In genomic region chr3:121365131-121365530, GRCm38 (mm10) we compare ENCODE assay signal across 17 mouse cellular contexts.
DNase-seq lines count a peak whose midpoint lies in the region; ATAC-seq and TF ChIP-seq lines count a peak whose summit lies in the region.
"Had no signal": no experiment of that assay in that cellular context is flagged by ENCODE, and none has a peak within 500 bp of the region (broad histone marks: within the 10 kb centered on the region; RNA-seq: fewer than 3 reads in every experiment).

No protein-coding gene starts in this region.

- 60% methylated on average over 8 of the region's 8 CpGs for WGBS in limb, embryonic 12.5 days

- peaks cover 9% of the 10 kb centered on the region; the same call in 1 of the 2 replicates for H3K4me1 ChIP-seq in limb, embryonic 12.5 days (replicated peaks)
- H3K4me1 ChIP-seq: hindbrain, embryonic 12.5 days; midbrain, embryonic 13.5 days; neural tube, embryonic 12.5 days had no signal

- ATAC-seq in limb, embryonic 12.5 days (ENCODE audit: insufficient number of reproducible peaks, insufficient read depth, low FRiP score, low TSS enrichment, low read depth): no peak
- ATAC-seq in cerebellum, adult (ENCODE audit: insufficient number of reproducible peaks, low FRiP score, low TSS enrichment): no peak
- ATAC-seq: midbrain, embryonic 13.5 days had no signal

- H3K9me3 ChIP-seq in limb, embryonic 12.5 days: no peaks in the 10 kb centered on the region
- H3K9me3 ChIP-seq: hindbrain, embryonic 12.5 days; midbrain, embryonic 13.5 days; neural tube, embryonic 12.5 days had no signal

- intact Hi-C loops in gastrocnemius, adult 2 months (cut with DNase I): no loop called here

- peak overlapping the region; percentile 71 for H3K27ac ChIP-seq in gastrocnemius, adult 2 months
- peak overlapping the region; percentile 50; the same call in 1 of the 2 replicates for H3K27ac ChIP-seq in limb, embryonic 12.5 days
- H3K27ac ChIP-seq: hindbrain, embryonic 12.5 days; liver, embryonic 14.5 days; neural tube, embryonic 12.5 days had no signal

- no peak overlapping the region for H3K9ac ChIP-seq in limb, embryonic 12.5 days (replicated peaks)
- H3K9ac ChIP-seq: hindbrain, embryonic 12.5 days; liver, embryonic 14.5 days; midbrain, embryonic 13.5 days; neural tube, embryonic 12.5 days had no signal

- H3K27me3 ChIP-seq in limb, embryonic 12.5 days: no peaks in the 10 kb centered on the region
- H3K27me3 ChIP-seq: hindbrain, embryonic 12.5 days; midbrain, embryonic 13.5 days; neural tube, embryonic 12.5 days had no signal

- no peak overlapping the region for H3K4me2 ChIP-seq in limb, embryonic 12.5 days
- H3K4me2 ChIP-seq: hindbrain, embryonic 12.5 days; midbrain, embryonic 13.5 days; neural tube, embryonic 12.5 days had no signal

- no peak overlapping the region for H3K4me3 ChIP-seq in gastrocnemius, adult 2 months
- no peak overlapping the region for H3K4me3 ChIP-seq in limb, embryonic 12.5 days (replicated peaks)
- H3K4me3 ChIP-seq: erythroblast, embryonic 14.5 days; hindbrain, embryonic 12.5 days; left cerebral cortex, adult 2 months; midbrain, embryonic 13.5 days; neural tube, embryonic 12.5 days had no signal

- TF ChIP-seq CTCF in gastrocnemius, adult 2 months (IDR thresholded peaks at IDR 0.05): no peak

- no peaks in the 10 kb centered on the region for H3K36me3 ChIP-seq in limb, embryonic 12.5 days
- H3K36me3 ChIP-seq: hindbrain, embryonic 12.5 days; midbrain, embryonic 13.5 days; neural tube, embryonic 12.5 days had no signal

- DNase-seq in gastrocnemius, adult 2 months: no peak
- no peak for DNase-seq in gastrocnemius, adult 18-20 months (ENCODE audit: low spot score)
- peak; percentile 20 for DNase-seq in thymus, postnatal 0 days (ENCODE audit: low spot score)
- DNase-seq in thymus, postnatal 10 days (ENCODE audit: low spot score in 2 of 2): no peak
- peak; percentile 26 to 60 for DNase-seq in lung, postnatal 4 days
- DNase-seq in Muller cell, postnatal 12 days (ENCODE audit: inconsistent ontology term): no peak
- DNase-seq: adrenal gland, postnatal 10 days; retina, postnatal 1 day; thymus, adult 18-20 months had no signal

Comparison
In these comparisons a context has a peak if more than half of its experiments do, and no peak if none do; other contexts are left out.
1. DNase-seq: peak in thymus, postnatal 0 days (single experiment) and lung, postnatal 4 days (2 of 2); none in gastrocnemius, adult 2 months (single experiment), gastrocnemius, adult 18-20 months (single experiment), thymus, postnatal 10 days (0 of 2) and Muller cell, postnatal 12 days (single experiment).